Mouse (Mus musculus) urinary bladder, postnatal 14 days (tissue): ENCODE data around the gene Arid5b.

Experiments used
- DNase-seq: peaks from one replicate; pipeline ENCODE4 v3.0.0; 2021; ENCODE audit warnings: low spot score

Gene Arid5b

DNA sequence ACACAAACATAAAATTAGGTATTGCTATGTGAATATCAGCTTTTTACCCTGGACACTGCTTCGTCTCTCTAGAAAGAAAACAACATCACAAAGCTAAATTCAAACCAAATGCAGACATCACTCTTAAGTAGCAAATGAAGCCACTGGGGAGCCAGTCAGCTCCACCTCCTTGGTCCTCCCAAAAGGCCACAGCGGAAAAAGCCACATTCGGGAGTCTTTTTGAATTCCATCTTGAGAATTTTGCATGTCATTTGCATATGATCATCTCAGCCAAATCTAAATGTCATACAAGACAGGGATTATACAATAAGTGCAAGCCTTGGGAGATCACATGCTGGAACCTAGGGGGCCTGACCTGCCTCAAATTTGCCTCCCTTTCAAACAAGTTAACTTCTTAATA, 85.0 kb downstream of the Arid5b start:
- DNase-seq = no peak

DNA sequence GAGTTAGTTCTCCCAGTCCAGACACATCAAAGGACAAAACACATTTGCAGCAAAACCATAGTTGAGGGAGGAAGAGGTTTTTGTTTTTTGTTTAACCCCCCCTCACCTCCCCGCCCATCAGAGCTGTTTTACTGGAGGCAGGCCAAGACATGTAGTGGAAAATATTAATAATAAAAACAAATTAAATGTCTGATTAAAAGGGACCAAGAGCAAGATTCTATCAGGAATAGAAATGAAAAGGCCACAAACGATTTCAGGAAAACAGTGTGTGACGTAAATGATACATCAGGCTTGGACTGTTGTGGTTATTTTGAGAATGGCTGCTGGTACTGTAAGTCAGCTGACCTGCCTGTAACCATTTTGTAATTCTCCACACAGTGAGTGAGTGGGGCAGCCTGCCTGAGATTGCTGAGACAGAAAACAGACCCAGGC, 85.7 kb downstream of the Arid5b start:
- DNase-seq = no peak

DNA sequence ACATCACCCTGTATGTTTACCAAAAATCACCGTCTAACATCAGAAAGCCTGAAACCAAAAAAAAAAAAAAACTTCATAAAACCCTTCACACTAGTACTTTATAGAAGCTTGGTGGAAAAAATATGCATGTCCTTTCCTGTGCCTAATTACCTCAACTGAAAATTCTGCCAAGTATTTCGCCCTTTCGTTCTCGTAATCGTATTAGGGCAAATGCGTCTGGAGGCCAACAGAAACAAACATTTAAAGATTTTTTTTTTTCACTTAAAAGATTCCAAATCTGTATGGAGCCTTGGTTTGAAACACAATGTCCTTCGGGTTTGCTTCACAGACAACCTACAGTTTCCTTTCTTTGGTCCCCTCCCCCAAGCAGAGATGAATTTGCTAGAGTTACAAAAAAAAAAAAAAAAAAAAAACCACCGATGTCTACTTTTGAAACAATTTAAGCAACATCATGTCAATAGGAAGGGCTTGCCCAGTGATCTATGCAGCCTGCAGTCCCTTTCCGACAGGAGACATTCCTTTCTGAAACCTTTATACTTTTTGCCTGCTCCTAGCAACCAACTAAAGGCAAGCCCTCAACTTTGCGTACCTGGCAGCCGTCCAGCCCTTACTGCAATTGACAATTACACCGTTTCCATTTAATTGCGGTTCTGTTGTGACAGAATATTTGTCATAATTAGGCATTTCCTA, 86.7 kb downstream of the Arid5b start:
- DNase-seq = peak; percentile 53

DNA sequence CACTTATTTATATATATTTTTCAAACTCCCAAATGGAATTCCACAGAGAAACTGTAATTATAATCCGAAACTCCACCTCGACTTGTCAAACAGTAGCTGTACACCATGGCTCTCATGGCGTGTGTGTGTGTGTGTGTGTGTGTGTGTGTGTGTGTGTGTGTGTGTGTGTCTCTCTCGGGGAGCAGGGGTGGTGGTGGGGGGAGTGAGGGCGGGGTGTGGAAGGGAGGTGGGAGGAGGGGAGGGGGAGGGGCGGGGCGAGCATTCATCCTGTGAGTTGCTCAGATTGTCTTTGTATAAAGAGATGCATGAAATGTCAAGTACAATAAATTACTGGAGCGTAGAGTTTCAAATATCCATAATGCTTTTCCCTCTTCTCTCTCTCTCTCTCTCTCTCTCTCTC, 87.4 kb downstream of the Arid5b start:
- no peak for DNase-seq

DNA sequence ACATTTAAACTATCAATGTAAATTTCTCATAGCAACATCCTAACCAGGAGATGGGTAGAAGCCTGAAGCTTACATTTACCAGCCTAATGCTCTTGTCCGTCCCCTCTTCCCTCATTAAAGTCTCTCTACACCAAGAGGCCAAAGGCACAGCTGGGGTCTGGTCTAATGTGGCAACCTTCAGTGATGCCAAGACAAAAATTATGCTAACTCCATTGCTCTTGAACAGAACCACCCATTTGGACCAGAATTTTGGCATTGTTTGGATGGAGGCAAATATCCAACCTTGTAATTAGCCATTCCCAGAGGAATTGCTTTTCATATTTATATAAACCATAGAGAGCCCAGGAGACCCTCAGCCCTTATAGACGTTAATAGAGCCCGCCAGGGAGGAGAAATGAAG, 88.7 kb downstream of the Arid5b start:
- no peak for DNase-seq

DNA sequence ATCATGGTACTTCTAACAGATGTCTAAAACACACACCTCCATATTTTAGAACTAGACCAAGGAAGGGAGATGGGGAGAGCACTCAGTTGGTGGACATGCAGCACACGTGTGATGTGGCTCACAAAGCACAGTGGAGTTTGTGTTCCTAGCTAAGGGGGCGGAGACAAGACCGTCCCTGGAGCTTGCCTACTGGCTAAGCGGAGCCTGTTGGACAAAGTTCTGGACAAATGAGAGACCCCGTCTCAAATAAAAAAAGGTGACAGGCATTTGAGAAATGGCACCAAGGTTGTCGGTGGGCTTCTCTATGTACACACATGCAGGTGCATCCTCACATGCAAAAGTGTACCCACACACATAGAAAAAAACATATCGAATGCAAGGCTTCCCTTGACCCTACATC, 95.4 kb downstream of the Arid5b start:
- no peak for DNase-seq

DNA sequence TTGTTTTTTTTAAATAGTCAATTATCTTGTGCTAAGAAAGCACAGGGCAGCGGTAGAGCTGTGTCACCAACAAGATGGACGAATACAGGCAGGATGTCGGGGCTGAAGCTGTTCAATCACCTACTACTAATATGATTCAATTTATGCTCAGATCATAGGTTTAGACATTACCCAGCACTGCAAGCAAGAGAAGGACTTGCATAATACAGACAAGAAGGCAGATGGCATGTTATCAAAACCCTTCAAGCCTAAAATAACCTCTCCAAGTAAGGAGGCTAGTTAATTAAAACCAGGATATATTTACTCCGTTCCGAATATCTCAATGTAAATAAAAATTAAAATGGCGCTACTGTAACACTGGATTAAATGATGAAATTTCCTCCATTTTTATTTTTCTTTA, 96.3 kb downstream of the Arid5b start:
- no peak for DNase-seq

DNA sequence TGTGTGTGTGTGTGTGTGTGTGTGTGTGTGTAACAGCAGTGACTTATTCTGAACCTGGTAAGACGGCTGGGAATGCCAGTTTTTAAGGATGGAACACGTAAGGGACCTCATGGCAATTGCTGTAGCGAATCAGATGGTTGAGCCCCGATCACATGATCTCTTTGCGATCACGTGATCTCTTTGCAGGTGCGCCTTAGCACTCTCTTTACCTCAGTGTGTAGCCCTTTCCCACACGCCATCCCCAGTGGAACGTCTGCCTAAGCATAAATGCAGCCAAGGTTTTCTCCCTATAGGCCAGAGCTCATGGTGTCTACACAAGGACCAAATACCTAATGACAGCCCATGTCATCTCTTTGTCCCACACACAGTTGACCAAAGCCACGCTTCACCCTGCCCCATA, 97.4 kb downstream of the Arid5b start:
- no peak for DNase-seq

DNA sequence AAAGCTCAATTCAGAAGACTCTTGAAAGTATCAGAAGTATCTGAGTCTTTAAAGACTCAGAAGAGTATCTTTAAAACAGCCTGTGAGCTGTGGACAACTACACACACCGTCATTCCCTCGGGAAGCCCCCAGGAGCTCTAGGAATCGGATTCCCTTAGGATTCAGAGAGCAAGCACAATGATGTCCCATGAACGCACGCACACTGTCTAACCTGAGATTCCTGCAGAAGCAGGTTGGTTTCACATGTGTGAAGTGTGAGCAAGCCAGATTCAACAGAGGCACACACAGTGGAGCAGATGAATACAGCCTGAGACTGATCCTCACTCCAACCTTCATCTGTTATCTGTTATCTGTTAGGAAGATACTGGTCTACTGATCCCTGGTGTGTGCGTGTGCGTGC, 97.8 kb downstream of the Arid5b start:
- no peak for DNase-seq

DNA sequence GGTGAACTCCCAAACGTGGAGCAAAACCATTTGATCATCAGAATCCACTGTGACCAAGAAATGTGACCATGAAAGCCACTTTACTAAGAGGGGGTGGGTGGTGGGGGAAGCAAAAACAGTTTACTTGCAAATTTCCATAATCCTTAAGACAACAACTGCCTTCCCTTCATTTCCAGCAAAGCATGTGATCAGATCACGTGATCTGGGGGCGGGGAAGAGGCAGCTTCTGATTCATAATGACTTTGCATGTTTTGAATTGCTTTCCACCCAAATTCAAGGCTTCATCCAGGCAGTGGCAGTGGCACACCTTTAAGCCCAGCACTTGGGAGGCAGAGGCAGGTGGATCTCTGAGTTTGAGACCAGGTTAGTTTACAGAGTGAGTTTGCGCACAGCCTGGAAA, 98.4 kb downstream of the Arid5b start:
- no peak for DNase-seq

DNA sequence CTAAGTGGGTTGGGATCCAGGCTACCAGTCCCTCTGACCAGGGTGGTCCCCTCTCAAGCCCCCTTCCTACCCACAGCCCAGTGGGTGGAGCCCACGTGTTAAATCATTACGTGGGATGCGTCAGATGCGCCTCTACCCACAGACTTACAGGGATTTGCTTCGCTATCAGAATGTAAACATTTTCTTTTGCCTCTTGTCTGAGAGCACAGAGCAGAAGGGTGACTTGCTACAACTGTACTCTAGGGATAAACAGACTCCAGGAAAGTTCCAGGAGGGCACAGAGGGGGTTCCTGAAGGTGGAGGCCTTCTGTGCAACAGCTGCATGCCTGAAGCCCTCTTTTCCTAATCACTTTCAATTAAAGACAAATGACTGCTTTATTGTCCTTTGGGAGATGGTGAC, 98.8 kb downstream of the Arid5b start:
- no peak for DNase-seq

DNA sequence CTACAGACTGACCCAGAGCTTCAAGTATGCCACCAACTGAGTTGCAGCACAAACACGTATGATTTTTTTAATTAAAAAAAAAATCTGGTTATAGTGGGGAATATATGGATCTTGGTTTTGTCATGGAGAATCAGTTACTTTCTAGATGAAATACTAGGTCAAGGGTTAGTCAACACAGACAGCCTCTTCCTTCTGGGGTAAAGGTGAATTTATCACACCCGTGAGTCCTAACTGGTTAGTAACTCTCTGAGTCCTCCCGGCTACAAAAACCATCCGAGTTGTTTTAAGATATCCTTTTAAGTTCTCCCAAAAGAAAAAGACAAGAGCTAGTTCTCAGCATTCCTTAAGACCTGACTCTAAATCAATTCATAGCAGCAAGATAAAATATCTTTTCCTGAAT, 99.2 kb downstream of the Arid5b start:
- no peak for DNase-seq

DNA sequence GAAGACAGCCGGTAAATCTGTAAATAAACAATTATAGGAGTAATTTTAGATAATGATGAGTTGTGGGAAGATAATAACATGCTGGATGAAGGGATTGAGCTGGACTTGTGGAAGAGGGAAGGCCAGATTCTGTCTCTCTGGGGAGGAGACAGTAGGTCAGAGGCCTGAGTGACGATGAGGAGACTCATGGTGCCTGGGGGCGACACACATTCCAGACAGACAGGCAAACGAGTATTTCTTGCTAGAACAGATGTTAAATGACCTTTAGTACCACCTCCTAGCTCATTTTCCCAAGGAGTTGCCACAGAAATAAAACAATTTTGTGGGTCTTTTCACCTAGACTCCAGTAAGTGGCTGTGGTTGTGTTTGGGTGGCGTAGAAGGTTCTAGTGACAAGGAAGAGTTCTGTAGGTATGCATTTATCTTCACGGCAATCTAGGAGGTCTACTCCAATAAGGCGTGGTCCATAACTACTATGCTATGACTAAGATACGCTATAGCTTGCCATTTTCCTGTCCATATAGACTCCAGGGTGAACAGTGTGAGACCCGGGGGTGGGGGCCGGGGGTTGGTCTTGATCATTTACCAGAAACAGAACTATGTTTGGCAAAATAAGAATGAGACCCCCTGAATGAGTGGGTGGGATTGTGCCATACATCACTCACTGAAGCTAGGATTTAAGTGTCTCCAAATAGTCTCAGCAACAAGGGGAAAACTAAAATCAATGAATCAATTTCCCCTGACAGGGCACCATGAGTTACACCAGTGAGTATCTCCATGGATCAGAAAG, 100.6 kb downstream of the Arid5b start:
- no peak for DNase-seq

DNA sequence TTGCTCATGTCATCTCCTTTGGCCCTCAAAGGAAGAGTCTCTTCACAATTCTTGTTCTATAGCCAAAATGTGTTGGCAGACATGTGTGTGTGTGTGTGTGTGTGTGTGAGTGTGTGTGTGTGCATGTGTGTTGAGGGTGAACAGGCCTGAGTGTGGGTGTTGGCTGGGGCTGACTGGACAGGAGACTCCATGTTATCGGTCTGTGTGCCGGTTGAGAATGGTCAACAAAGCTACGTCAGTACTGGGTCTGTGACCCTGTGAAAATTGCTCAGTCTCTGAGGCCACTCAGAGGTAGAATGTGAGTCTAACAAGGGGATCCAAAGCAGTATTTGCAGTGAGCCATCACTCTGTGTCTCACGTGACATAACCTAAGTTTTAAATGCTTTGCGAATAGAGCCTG, 102.7 kb downstream of the Arid5b start:
- DNase-seq = no peak

DNA sequence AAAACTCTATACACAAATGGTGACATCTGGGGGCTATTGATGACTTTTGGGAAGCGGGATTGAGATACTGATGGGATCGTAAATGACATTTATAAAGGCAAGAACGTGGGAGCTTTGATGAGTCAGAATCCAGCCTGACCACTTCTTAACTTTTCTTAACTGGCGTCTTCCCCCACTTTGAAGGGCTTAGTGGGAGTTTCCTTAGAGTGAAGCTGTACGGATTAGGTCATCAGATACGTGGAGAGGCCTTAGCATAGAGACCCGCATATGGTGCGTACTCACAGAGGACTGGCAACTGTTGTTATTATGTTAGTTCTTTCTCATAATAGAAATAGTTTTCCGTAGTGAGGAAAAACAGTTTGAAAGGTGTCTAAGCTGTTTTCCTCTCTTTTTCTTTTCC, 104.9 kb downstream of the Arid5b start:
- no peak for DNase-seq

DNA sequence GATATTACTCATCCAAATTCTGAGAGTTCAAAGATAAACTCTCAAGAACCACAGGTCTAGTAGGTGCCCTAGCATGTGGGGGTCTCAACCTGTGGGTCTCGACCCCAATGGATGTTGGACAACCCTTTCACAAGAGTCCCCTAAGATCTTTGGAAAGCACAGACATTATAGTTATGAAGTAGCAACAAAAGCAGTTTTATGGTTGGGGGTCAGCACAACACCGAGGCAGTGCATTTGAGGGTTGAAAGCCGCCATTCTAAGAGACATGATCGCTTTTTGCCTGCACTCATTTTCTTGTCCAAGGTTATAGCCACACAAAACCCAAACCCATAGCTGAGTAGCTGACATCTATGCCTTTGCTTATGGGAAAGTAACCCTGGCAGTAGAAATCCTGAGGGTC, 105.6 kb downstream of the Arid5b start:
- DNase-seq = no peak

DNA sequence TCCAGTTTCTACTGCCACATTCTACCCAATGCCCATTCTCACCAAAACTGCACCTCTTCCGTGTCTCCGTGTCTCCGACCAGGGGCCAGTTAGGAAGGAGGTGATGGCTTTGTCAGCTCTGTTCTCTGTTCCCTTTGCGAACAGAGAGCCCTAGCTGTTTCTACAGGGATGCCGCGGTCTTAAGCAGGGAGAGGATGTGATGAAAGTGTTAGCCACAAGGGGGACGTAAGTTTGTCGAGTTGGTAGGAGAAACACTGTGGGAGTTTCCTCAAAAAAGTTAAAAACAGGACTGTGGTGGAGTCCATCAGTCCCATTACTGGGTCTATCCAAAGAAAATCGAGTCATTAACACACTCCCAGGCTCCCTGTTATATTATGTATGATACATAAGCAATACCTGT, 106.6 kb downstream of the Arid5b start:
- DNase-seq = no peak

DNA sequence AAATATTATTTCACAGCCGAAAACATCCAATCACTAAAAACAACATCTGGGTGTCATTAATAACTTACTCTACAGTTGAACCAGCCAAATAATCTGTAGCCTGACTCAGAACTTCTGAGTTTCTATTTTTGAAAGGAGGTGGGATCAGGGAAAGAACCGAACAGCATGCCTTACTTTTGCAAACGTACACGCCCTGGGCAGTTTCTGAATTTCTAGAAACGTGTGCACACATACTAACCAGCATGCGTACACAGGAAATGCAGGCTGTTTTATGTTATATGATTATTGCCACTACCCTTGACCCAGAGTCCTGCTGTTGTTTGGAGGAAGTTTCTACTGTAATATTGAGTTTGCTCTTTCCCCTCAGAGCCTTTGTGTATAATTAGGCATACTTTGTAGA, 109.9 kb downstream of the Arid5b start:
- no peak for DNase-seq

DNA sequence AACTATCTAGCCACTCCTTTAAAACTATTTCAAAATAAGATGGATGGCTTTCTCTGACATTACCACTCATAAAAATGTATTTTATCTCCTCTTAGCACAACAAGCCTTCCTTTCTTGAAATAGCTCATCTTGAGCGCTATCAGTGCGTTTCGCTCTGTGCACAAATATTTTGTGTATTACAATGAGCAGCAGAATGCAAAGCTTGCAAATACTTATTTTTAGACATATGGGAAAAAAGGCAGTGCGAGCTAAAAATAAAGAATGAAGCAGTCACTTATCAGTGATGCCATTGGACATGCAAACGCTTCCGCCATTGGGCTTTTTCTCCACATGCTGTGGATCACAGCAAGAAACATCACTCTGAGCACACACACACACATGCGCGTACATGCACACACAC, 110.4 kb downstream of the Arid5b start:
- DNase-seq = no peak

DNA sequence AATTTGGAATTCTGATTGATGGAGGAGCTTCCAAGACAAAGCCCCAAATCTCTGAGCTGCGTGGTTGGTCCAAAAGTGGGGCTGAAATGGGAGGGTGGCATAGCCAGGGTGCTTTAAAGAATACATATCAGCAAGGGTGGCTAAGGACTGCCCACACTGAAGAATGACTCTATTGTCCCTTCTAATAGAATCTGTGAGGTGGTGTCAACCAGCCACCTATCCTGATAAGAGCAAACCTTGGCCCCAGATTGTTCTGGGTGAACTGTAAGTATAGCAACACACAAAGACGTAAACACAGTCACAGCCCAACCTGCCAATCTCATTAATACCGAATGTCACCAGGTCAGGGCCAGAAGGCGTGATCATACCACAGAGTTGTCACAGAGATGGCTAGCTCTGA, 111.4 kb downstream of the Arid5b start:
- DNase-seq = no peak

DNA sequence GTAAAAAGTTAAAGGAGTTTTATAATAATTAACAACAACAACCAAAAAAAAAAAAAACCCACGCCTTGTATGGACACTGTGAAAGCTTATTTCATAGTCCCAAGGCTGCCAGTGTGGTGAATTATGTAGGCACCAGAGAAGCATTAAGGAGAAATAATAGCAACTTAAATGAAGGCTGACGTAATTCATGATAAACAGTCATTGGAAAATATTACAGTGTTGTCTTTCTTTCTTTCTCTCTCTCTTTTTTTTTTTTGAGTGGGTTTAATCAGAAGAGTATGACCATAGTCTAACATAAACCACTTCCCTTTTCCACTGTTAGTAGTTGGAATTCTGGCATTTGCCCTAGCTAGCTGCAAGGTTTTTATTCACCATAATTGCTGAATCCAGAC, 111.8 kb downstream of the Arid5b start:
- no peak for DNase-seq

DNA sequence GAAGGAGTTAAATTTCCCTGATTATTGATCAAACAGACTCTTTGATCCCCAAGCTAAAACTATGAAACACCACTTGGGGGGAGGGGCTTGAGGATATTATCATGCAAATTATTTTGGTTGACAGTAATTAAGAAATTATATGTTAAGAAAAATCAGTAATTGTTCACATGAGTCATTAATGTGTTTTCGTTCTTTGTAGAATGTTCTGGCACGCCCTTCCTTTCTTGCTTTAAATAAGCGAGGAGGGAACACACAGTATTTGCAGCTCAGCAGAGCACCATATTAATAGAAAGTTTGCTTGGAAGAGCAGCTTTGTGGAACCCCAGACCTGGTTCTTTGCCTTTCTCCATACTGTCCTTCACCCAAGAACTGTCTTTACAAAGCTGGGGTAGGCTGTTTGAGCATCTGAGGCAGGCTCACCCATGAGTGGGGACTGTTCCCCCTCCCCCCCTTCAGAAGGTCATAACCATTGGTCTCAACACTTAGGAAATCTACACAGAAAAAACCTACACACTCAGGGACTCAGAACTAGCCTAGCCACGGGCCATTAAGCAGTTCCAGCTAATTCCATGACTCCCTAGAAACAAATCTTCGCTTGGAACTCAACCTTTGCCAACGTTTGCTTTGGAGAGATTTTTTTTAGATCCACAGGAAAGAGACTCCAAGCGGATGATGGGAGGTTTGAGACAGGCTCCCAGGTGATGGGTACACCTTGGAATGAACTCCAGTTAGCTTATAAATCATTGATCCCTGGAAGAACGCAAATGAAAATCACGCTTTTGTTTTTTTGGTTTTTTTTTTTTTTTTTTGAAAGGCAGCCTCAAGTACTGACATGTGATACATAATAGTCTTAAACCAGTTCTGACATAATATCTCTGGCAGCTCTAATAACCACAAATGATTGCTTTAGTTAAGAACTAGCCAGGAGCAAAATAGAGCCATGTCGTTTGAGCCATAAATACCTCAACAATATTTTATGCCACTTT, 112.5 kb downstream of the Arid5b start:
- no peak for DNase-seq
